ENCODE assay signal across 18 mouse cellular contexts in the genomic region with DNA sequence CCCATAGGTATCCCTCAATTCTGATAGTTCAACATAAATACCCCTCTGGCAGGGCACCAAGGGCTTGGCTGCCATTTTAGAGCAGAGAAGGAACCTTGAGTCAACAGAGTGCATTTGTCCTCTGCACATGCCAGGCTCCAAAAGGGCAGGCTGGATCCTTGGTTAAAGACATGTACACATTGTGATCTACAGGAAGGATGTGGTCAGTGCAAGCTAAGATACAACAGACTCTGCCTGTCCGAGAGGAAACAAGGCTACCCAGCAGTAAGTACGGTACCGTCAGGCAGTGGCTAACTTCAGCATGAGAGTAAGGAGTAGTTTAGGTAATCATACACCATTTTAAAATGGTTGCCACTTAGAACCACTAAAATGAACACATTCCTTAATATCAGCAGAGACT.
"Had no signal": no experiment of that assay in that cellular context is flagged by ENCODE, and none has a peak within 500 bp of the region (broad histone marks: within the 10 kb centered on the region; RNA-seq: fewer than 3 reads in every experiment).

No protein-coding gene starts in this region.

- DNase-seq: kidney, adult 11 months; kidney, adult 9 months; kidney, postnatal 36 days; lung, embryonic 14.5 days; lung, postnatal 10 days; lung, postnatal 4 days; midbrain, embryonic 14.5 days; retina, postnatal 1 day; right cerebral cortex, postnatal 4 days; spleen, adult 18-20 months; thymus, adult 18-20 months; thymus, postnatal 36 days had no signal

- H3K4me1 ChIP-seq: liver, embryonic 15.5 days; neural tube, embryonic 12.5 days had no signal

- H3K36me3 ChIP-seq: limb, embryonic 10.5 days; liver, embryonic 15.5 days; neural tube, embryonic 12.5 days had no signal

- H3K27ac ChIP-seq: kidney, postnatal 0 days; layer of hippocampus, adult 2 months; limb, embryonic 10.5 days; liver, embryonic 15.5 days; neural tube, embryonic 12.5 days had no signal

- H3K27me3 ChIP-seq: liver, embryonic 15.5 days; neural tube, embryonic 12.5 days had no signal

- H3K4me3 ChIP-seq: layer of hippocampus, adult 2 months; limb, embryonic 10.5 days; liver, embryonic 15.5 days; myocyte; neural tube, embryonic 12.5 days had no signal

- H3K9me3 ChIP-seq: limb, embryonic 10.5 days; liver, embryonic 15.5 days; neural tube, embryonic 12.5 days had no signal
